Mouse (Mus musculus): Measurements from ENCODE around the gene Itgax.

- TF ChIP-seq CTCF (conservative IDR thresholded peaks at IDR 0.05; ENCODE audit: insufficient read depth, insufficient read length, low read depth, low read length) (no peak), POLR2A (IDR thresholded peaks at IDR 0.05; ENCODE audit: low read depth, low read length) (no peak)
These were observed 4.2 kb downstream of the Itgax start for GRCm38 (mm10) chr7:128133596-128133995.

Measured in kidney, adult 2 months (tissue).